Mouse (Mus musculus) spleen, postnatal 4 days (tissue): ENCODE results near the gene Gng8.

Experiments
- DNase-seq, 2 experiments: peaks; one replicate each; pipeline ENCODE4 v3.0.0; 2022; ENCODE audit warnings: low spot score in 2 of 2

Gene Gng8

DNA sequence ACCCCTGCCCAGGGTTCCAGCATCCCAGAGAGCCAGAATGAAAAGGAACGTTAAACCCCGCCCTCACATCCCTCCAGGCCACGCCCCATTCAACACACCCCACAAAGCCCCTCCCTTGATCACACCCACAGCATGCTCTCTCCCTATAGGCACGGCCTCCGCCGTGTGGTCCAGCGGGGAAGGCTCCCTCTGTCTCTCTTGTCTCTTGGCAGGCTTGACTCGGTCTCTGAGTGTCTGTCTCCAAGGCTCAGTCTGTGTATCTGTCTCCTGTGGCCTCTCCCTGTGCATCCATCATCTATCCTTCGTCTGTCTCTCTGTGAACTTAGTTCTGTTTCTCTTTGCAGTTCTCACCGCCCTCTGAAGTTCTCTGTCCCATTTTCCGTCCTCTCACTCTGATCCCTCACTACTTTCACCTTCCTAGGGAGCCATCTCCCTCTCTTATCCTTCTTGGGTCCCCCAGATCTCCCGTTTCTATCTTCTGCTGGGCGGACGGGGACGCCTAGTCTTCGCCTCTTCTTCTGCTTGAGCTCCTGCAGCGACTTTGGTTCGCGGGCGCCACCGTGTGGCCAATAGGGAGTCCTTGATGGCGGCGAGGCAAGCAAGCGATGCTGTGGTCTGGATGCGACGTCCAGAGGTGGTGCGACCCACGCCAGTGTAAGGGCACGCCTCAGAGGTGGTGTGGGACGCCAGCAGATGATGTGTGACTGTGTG lies at the start of gene Gng8:
TSS of gene Gng8 (plus strand) at position 146 of the 711 bp plus-strand sequence.
- peak; percentile 81 to 94 for DNase-seq

DNA sequence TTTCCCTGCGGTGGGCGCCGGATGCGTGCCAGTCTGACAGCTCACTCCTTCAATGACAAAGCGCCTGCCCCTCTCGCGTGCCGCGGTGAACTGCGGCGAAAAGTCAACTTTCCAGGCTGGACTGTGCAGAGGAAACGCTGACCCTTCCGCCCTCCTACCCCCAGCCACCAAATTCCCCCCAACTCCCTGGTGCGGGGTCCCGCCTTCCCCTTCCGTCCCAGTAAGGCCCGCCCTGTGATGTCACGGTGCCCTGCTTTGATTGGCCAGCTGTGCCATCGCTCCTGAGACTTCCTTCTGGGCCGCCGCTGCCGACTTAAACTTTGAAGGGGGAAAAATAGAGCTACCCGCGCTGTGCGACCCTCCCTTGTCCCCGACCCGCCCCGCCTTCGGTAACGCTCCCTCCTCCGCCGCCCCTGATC lies 48.9 kb upstream of the Gng8 start, which contains the start of gene Prkd2:
TSS of gene Prkd2 (plus strand) at position 258 of the 419 bp plus-strand sequence.
- peak; percentile 86 to 94 for DNase-seq

DNA sequence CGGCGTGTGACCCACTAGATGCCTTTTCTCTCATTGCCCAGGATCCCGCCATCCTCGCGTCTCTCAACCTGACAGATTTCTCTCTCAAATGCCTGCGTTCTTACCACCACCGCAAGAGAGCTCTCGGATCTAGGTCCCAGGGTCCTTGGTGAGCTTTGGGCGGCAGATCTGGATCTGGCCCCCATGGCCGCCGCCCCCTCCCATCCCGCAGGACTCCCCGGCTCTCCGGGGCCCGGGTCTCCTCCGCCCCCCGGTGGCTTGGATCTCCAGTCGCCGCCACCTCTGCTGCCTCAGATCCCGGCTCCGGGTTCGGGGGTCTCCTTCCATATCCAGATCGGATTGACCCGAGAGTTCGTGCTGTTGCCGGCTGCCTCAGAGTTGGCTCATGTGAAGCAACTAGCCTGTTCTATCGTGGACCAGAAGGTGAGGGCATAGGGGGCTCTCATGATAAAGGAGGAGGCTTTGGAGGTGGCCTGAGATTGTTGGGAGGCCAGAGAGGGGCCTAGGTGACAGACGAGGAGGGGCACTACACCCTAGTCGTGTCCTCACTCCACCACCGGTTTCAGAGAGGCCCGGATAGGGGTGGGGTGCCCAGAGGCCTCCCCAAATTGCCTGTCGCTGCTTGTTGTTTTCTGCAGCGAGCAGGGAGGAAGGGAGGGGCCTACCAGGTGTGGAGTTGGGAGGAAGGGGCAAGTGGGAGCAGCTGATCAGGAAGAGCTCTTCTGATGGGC lies 48.0 kb upstream of the Gng8 start:
- DNase-seq = peak; percentile 54 to 80

DNA sequence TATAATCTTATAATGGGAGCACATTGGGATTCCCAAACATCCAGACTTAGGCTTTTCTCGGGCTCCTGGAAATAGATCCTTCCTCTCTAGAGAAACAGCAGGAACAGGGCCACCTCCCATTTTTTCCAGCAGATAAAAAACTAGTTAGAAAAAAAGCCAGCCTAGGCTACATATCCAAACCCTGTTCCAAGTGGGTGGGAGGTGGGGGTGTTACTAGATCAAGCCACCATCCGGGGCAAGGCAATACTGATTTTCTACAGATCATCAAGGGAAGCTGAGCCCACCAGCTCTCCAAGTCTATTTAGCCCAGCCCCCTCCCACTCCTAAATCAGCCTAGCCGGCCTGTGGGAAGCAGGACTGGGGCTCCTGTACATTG lies 46.9 kb upstream of the Gng8 start:
- no peak for DNase-seq

DNA sequence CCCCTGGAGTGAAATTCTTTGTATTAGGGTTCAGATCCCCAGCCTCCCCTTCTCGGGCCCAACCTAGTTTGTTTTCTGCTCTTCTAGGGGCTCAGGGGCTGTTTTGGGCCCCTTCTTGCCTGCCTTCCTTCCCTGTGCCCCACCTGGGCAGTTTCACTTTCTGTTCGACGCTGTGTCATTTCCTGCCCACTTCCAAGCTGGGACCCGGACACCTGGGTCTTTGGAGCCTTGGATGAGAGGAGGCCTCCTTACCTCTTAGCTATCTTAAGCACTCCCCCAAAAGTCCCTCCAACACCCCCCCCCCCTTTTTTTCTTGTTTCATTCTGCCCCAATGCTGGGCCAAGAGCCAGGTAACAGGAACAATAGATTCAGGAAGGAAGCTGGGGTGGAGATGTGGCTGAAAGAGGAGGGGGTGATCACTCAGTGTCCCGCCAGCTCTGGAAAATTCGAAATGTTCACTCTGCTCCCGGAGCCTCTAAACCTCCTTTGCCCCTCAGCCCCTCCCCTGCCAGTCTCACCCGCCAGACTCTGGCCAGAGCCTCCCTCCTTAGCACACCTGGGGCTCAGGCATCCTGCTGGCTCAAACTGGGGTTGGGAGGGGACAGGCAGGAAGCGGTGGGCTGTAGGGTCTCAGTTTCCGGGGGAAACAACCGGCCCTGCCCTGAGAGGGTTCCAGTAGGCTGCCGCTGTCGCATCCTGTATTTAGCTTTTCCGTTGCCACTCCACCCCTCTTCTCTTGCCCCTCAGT lies 46.3 kb upstream of the Gng8 start:
- peak in 1 of 2 experiments; percentile 43 for DNase-seq

DNA sequence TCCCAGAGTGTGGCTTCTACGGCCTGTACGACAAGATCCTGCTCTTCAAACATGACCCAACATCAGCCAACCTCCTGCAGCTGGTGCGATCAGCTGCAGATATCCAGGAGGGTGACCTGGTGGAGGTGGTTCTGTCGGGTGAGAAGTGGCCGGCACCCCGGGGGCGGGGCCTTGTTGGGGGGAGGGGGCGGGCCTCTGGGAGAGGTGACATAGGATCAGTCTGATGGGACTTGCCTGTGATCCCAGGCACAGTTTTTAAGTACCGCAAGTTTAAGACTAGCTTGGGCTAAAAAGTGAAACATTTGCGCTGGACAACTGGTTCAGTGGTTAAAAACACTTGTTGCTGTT lies 45.8 kb upstream of the Gng8 start:
- DNase-seq = peak in 1 of 2 experiments; percentile 16

DNA sequence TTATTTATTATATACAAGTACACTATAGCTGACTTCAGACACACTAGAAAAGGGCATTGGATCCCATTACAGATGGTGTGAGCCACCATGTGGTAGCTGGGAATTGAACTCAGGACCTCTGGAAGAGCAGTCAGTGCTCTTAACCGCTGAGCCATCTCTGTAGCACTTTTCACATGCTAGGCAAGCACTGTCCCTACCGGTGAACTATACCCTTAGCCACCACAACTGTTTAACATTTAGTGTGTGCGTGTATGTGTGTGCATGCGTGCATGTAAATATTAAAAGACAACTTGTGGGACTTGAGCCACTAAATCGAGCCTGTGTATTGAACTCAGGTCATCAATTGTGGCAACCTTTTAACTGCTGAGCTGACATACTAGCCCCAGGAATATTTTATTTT lies 44.8 kb upstream of the Gng8 start:
- DNase-seq = no peak

DNA sequence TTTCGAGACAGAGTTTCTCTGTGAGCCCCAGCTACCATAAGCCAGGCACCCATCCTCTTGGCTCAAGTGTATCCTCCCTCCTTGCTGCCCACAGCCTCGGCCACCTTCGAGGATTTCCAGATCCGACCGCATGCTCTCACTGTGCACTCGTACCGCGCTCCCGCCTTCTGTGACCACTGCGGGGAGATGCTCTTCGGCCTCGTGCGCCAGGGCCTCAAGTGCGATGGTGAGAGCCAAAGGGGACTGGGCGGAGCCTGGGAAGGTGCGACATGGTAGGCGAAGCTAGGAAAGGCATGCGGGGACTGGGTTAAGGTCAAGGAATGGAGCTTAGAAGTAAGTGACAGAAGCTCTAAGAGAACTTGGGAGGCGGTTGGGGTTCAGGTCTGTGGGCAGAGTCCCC lies 44.1 kb upstream of the Gng8 start:
- no peak for DNase-seq

DNA sequence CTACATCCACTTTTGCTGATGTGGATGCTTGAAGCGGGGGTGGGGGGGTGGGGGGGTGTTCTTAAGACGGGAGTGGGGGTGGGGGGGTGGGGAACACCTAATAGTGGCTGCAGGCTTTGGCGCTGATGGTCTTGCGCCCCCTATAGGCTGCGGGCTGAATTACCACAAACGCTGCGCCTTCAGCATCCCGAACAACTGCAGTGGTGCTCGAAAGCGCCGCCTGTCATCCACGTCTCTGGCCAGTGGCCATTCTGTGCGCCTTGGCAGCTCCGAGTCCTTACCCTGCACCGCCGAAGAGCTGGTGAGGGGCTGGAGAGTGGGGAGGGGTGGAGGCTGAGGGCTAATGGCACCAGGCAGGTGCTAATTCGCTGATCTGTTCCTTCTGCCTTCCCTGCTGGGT lies 43.0 kb upstream of the Gng8 start:
- DNase-seq = peak in 1 of 2 experiments; percentile 81

DNA sequence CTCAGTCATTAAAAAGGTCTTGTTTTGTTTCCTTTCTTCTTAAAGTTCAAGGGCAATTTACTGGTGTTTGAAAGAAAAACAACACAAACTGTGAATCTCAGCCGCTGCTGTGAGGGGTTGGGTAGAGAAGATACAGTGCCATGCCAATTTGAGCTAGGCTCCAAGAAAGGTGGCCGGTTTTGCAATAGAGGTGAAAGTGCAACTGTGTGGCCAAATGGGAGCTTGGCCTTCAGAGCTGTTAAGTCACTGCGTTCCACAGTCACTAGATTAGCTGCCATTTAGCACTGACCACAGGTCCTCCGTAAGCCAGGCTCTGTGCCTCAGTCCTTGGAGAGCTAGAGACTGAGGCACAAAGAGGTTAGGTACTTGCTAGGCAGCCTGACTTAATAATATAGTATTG lies 40.0 kb upstream of the Gng8 start:
- no peak for DNase-seq

DNA sequence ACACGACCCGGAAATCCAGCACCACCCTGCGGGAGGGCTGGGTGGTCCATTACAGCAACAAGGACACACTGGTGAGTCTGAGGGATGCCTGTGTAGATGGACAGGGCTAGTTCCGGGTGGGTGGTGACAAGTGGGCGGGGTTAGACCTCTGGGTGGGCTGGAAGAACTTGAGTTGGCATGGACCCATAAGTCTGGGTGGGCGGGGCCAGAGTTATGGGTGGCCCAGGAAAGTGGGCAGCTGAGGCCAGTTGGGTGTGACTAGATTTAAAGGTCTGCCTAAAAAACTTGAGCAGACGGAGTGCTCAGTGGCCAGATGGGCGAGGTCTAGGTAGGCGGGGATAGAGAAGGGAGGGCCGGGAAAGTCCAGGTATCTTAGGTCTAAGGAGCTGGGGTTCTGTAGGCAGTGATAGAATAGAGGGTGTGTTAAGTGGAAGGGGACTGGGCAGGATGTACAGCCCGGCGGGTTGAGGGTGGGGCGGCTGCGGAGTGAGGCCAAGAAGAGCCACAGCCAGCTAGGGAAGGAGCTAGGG lies 38.2 kb upstream of the Gng8 start:
- DNase-seq = no peak

DNA sequence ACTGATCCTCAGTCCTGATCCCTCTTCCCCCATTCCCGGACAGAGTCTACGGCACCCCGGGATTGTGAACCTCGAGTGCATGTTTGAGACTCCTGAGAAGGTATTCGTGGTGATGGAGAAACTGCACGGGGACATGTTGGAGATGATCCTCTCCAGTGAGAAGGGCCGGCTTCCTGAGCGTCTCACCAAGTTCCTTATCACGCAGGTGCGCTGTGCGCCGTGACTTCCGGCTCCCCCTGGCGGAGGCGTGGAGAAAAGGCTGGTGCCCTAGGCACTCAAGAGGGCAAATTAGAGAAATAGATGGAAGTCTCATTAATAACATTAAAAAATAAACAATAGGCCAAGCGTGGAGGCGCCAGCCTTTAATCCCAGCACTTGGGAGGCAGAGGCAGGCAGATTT lies 33.2 kb upstream of the Gng8 start:
- peak; percentile 51 to 85 for DNase-seq

DNA sequence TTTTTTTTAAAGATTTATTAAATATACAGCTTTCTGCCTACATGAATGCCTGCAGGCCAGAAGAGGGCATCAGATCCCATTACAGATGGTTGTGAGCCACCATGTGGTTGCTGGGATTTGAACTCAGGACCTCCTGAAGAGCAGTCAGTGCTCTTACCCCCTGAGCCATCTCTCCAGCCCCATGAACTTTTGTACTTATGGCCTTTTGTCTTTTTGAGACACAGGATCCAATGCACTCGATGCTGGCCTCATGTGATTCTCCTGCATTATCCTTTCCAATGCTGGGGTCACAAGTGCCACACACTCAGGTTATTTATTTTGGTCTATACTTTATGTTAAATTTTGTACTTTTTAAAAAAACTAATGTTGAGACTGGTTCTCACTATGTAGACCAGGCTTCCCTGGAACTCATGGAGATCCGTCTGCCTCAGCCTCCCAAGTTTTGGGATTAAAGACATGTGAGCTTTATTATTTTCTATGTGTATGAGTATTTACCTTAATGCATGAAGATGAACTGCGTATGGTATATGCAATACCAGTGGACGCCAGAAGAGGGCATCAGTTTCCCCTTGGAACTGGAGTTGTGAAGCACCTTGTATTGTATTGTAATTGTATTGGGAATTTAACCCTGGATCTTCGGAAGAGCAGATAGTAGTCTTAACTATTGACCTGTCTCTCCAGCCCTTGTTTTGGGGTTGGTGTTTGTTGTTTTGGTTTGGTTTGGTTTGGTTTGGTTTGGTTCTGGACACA lies 31.5 kb upstream of the Gng8 start:
- peak; percentile 52 to 81 for DNase-seq

DNA sequence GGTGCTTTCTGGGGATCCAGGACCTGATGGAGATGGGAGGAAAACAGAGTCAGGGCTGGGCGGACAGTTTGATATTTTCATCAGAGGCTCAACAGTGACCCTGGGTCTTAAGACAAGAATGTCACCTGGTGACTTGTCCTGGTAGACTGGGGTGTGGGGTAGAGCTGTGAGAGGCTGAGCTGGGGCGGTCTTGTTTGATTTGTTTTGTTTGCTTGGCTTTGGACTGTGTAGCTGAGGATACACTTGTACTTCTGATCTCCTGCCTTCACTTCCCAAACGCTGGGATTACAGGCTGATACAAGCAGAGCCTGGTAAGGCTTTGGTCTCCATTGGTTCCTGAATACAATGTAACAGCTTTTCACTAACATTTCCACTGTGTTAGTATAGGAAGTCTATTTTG lies 24.1 kb upstream of the Gng8 start:
- no peak for DNase-seq

DNA sequence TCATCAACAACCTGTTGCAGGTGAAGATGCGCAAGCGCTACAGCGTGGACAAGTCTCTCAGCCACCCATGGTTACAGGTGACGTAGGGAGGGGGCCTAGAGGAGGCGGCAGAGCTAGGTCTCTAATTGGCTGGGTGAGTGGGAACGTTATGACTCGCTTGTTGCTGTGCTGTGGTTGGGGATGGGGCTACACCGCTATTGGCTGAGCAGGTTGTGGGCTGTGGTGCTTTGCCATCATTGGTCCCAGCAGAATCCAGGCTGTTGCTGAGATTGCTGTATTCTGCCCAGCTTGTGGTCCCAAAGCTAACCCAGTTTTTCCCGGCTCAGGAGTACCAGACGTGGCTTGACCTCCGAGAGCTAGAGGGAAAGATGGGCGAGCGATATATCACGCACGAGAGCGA lies 22.1 kb upstream of the Gng8 start:
- no peak for DNase-seq

DNA sequence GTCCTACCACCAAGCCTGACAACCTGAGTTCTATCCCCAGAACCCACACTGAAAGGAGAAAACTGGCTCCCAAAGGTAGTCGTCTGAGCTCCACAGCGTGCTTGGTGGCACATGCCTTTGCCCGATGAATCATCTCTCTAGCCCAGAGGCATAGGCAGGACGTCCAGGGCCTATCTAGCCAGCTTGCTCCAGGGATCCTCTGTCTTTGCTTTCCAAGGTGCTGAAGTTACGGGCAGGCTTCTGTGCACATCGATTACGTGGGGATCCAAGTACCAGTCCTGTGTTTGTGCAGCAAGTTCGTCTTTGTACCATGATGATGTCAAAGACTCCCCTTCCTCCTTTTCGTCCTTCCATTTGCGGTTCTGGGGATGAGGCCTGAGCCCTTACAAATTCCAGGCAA lies 20.0 kb upstream of the Gng8 start:
- no peak for DNase-seq

DNA sequence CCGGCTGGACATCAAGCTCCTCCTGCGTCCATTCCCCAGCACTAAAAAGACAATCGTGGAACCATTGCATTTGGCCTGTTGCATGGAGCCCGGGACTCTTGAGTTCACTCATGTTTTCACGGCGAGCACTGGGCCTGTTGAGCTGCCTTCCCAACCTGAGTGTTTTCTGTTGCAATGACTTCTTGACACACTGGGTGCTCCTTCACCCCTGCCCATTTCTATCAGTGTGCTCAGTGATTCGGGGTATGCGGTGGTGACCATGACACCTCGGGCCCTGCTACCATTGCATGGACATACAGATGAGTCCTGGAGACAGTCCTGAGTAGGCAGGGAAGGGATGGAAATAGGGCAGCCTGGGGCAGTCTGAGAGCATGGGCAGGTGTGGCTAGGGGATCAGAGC lies 19.1 kb upstream of the Gng8 start:
- DNase-seq = no peak

DNA sequence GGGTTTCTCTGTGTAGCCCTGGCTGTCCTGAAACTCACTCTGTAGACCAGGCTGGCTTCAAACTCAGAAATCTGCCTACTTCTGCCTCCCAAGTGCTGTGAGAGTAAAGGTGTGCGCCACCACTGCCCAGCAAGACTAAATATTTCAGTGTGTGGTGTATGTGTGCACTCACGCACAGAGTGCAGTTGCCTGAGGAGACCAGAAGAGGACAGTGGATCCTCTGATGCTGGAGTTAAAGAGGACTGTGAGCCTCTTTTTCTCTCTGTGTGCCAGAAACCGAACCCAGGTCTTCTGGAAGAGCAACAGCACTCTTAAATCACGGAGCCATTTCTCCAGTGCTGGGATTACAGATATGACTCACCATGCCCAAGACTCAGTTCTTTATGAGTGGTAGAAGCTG lies 18.2 kb upstream of the Gng8 start:
- DNase-seq = no peak

DNA sequence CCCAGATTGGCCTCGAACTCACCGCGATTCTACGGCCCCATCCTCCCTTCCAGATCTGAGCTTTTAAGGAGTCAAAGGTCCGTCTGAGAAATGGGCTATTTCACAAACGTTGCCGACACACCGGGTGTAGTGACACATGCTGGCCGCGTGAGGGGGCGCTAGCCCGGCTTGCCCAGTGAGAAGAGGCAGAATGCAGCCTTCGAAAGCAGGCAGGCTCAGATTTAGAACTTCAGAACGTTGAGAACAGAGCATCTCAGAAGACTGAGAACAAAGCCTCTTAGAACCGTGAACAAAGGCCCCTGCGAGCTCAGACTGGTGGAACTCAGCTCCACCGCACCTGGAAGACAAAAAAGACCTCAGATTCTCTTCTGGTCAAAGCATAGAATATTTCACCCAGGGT lies 17.4 kb upstream of the Gng8 start:
- peak; percentile 77 to 93 for DNase-seq

DNA sequence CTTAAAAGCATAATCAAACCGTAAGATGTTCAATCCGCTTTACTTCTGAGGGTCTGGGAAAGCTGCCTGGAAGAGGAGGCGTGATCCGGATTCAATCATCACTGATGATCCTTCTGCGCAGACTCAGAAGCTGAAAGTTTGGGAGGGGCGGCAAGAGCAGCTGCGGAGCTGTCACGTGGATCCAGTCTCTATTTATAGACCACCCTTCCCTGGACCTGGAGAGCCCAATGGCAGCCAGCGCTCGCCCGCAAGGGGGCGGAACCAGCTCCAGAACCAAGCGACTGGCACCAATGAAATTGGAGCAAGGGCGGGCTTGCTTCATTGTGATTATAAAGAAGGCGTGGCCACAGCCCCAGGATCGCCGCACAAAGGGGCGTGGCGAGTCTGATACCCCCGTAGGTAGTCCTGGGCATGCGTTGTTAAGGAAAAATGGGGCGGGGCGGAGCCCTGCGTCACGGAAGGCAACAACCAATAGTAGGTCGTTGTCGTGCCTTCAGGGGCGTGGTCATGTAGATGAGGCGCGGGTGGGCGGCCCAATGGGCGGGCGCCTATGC lies 16.8 kb upstream of the Gng8 start:
- DNase-seq = peak; percentile 98

DNA sequence AGATGAGACGGTGACA lies 16.5 kb upstream of the Gng8 start, which contains the start of gene Dact3:
TSS of gene Dact3 (plus strand) at position 8 of the 16 bp plus-strand sequence.
- no peak for DNase-seq

DNA sequence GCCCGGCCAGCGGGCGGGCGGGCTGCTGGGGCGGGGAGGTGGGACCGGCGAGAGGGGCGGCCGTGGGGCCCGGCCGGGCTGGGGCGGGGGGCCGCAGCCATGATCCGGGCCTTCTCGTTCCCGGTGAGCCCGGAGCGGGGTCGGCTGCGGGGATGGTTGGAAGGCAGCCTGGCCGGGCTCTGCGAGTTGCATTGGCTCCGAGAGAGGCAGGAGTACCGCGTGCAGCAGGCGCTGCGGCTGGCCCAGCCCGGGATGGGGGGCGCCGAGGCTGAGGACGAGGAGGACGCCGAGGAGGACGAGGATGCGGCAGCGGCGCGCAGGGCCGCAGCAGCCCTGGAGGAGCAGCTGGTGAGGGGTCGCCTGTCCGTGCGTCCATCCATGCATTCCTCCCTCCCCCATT lies 16.3 kb upstream of the Gng8 start:
- DNase-seq = no peak
